Mouse (Mus musculus): ENCODE measurements at regions not wholly inside any gene's neighbourhood (a gene's known extent, or its start where the extent isn't known, plus 50 kb on each side); places are given as distances from the start of the nearest gene placed in this dataset.
A peak's percentile ranks its signal among the peaks of the same experiment; 100 is the strongest.

DNA sequence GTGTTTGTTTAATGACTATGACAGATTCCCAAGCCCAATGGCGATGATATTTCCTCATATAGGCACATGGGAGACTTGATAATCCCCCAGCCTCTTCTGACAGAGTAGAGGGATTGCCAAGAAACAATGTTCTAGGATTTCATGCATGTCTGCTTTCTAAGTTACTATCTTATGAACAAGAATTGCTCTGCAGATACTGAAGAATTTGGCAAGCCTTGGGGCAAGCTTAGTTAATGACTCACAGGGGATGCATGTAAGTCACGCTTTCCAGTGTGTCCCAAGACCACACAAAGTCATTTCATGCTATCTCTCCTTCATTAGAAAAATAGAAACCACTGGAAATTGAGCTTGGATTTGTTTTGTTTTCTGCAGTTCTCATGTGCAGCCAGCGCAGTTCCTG lies 376.2 kb downstream of the Dcdc2c start:
- no peak for DNase-seq

DNA sequence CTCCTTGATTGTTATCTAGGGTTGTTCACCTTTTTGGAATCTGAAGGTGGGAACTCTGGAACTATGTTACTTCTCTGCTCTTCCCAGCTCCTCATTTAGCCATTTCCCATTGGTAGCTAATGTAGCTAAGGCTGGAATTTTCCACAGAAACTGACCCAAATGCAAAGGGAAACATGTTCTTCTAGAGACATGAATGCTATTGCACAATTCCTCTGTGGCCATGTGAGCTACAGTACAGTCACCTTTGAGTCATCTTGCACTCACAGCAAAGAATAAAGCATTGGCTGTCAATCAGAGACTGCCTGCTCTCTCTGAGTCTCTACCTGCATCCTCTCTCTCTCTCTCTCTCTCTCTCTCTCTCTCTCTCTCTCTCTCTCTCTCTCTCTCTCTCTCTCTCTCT lies 378.1 kb downstream of the Dcdc2c start:
- no peak for DNase-seq

DNA sequence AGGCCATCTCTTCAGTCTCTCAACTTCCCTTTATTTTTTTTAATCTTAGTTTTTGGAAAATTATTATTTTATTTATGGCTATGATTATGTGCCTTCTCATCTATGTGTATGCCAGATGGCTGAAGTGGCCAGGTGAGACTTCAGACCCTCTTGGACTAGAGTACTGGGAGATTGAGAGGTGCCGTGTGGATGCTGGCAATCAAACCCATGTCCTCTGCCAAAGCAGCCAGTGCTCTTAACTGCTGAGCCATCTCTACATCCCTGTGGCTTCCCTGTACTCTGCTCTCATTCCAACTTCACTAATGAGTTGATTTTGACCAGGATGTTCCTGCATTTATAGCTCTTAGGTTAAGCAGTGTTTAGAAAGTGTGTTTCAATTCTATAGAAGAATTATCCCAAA lies 393.4 kb downstream of the Dcdc2c start:
- no peak for DNase-seq

DNA sequence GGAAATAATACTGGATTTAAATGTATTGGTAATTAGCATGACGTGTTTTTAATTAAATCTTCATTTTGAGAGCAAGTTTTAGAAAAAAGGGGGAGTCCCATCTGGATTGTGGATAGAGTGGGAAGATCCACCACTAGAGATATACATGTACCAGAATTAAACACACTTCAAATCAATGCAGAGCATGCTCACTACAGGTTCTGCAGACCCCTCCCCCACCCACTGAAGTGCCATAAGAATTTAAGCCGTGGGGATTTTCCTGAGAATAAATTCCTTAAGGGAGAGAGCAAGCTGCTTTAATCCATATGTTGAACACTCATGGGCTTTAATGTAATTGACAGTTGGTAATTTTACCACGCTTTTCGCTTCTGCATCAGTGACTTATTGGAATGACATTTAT lies 401.4 kb downstream of the Dcdc2c start:
- no peak for DNase-seq

DNA sequence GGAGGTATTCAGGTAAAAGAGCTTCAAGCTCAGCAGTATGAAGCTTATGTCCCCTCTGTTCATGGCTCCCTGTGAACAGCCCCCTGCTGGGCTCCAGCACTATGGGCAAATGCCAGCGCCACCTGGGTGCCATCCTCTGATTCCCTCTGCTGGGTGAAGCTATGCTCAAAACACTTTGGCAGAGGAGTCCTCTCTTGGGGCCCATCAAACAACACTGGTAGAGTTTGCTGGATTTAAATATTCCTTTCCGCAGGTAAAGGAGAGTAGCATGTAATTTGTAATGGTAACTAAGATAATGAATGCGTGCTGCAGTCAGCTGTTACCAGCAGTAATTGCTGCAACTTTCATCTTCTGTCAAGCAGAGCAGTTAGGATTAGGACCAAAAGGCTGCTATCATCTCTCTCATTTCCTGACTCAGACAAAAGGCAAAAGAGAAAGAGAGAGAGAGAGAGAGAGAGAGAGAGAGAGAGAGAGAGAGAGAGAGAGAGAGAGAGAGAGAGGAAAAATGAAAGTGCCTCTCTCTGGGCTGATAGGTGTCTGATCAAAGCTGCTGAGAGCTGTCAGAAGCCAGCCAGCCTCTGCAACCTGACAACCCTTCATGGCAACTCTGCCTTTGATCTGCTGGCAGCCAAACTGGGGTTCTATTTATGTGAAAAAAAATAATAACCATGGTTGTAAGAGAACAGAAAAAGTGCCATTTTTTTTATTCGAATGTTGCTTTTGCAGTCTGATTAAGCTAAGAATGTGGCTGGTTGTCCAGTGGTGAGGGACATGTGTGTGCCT lies 416.2 kb downstream of the Dcdc2c start:
- DNase-seq: no peak

DNA sequence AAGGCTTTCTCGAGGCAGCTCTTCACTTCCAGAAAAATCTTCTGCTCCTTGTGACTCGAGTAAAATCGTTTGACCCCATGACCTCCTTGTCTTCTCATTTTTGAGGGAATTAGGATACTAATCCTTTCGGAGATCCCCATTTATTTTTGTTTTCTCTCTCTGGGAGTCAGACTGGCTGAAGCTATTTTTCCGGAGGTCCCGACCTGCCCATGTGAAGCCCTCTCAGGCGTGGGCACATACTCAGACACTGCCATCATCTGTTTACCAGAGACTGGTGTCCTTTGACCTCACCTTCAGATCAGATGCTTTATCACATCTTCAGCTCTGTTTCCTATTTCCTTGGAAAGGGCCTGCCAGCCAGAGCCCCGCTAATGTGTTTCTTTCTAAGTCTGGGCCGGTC lies 429.4 kb downstream of the Dcdc2c start:
- DNase-seq: no peak

DNA sequence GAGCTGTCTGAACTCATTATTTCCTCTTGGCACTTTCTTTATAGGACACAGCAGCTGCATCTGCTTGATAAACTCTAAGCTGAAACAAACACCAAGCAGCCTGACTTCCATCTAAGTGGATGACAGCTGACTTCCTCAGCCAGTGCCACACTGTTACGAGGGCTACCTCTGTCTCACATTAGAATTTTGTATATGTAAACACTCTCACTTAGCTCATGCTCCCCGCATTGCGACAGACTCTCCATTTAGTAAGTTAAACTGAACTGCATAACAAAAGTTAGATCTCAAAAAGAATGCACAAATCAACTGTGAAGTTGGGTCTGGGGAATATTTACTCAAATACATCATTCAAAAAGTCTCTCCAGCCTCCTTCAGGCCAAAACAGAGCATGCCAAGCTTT lies 432.1 kb downstream of the Dcdc2c start:
- DNase-seq: no peak

DNA sequence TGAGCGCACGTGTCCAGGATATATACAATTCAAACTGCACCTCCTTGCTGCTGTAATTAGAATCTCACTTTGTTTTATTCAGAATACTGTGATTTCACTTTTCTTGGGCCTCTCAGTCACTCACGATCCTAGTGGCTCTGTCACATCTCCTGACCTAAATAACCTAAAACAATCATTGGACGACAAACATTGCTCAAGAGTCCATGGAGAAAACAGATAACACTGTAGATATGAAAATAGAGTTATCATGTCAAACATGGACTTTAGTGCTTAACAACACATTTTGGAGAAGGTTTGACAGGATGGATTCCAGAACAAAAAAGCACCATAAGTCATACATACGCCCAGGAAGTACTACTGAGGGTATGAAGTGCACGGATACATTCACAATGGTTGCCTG lies 461.5 kb downstream of the Dcdc2c start:
- no peak for DNase-seq

DNA sequence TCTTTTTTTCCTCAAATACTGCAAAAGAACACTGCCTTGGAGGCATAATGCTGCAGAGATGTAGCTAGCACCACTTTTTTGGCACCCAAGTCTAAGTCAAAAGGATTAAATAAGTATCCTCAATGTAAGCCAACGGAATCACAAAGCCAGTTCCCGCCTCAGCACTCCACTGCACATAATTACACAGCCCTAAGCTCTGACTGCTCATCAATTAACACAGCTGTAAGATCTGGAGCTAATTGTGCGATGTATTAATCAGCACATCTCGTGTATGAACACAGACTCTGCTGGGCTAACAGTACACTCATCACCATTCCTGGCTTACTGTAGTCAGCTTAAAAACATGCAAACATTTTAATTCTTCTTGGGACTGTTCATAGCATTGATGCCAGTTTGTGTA lies 466.7 kb downstream of the Dcdc2c start:
- DNase-seq: no peak

DNA sequence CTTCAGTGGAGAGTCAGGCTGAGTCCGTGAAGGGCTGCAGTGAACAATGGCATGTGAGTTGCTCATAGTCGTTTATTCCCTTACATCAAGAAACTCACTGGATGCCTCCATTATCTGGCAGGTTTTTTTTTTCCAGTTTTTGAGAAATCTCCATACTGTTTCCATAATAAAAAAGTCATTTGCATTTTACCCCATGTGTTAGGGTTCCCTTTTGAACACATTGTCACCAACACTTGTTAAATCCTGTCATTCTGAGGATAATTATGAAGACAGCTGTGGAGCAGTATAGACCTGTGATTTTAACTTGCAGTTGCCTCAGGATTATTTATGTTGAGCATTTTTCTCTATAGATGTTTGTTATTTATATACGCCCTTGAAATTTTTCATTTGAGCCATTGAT lies 475.6 kb downstream of the Dcdc2c start:
- DNase-seq: no peak

DNA sequence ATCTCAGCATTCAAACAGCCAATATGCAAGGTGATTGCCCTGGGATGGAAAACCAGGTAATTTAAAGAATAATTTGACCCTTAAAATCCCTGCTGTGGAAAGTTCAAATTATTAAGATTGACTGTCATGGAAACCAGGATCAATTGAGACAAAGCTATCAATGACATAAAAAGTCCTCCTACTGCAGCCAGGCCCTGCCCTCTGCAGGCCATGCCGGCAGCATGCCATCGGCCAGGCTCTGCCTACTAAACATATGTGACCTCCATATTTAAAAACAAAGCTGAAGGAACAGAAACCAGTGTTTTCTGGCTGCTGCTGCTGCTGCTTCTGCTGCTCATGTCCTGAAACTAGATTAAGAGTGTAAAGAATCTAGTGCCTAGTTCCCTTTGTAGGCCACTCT lies 483.6 kb downstream of the Dcdc2c start:
- DNase-seq: no peak

DNA sequence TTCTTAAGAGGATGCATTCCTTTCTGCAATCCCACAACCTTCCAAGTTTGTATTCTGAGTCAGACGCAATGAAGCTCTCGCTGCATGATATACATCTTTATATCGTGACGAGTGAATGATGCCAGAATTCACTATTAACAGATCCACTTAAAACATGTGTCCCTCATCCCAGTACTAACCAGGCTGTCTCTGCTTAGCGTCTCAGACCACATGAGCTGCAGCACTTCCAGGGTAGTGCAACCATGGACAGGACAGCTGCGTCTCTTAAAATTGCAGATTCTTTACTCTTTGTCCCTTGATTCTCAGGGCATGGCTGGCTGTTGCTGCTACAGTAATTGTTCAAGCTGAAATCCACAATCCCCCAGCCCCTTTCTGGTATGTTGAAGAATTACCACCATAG lies 491.9 kb downstream of the Dcdc2c start:
- no peak for DNase-seq

DNA sequence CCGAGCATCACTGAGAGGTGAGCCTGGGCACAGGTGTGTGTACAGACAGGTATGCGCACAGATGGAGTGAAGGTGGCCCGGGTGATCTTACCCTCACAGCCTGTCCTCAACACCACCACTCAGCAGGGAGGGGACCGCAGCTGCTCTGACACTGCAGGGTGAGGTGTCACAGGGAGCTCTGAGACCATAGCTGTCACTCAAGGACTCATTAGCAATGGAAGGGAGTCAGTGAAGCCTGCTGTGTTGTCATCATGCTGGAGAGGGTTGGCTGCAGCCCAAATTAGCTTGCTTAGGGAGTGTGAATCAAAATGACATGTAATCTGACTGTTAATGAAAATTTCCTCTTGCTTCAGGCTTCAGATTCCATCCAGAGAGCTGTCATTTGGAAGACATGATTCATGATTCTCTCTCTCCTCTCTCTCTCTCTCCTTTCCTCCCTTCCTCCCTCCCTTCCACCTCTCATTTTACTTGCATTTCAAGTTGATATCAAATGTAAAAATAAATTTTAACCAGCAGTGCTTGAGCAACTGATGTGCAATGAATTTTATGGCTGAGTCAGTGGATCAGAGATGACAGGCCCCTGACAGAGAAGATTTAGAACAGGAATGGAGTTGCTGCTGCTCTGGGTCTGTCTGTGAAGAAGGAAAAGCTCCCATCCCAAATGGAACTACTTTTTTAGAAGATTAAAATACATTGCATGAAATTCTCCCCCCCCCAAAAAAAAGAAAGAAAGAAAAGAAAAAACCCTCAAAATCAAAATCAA lies 496.5 kb downstream of the Dcdc2c start:
- DNase-seq: peak; percentile 59

DNA sequence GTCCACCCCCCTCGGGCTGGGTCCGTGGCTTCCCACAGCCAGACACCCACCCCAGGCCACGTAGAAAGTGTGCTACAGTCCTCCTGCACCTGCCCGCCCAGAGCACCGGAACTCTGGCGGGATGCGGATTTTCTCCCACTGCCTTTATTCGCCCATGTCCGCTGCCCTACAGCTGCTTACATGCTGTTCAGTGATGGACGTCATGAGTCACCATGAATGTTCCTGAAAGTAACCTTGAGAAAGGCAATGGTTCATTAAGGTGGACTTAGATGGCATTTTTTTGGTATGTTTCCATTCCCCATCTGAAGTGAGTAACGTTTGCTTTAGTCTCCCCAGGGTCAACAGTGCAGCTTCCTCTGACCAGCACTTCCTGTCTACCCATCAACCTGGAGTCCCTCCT lies 497.8 kb downstream of the Dcdc2c start:
- DNase-seq: no peak

DNA sequence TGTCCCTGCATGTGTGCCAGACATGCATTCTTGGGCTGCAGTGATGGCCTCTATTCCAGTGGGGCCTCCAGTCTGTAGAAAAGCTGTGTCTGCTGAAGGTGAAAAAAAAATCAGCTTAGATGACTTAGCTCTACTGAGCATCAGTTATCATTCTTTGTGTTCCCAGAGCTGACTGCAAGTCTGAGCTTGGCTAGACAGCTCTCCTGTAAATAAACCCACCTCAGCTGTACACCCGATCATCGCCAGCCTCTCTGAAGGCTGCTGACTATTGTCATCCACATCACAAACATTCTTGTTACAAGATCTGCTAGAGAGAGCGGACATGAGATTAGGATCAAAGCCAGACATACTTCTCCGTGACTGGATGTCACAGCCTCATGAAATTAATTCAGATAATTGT lies 504.2 kb downstream of the Dcdc2c start:
- DNase-seq: no peak

DNA sequence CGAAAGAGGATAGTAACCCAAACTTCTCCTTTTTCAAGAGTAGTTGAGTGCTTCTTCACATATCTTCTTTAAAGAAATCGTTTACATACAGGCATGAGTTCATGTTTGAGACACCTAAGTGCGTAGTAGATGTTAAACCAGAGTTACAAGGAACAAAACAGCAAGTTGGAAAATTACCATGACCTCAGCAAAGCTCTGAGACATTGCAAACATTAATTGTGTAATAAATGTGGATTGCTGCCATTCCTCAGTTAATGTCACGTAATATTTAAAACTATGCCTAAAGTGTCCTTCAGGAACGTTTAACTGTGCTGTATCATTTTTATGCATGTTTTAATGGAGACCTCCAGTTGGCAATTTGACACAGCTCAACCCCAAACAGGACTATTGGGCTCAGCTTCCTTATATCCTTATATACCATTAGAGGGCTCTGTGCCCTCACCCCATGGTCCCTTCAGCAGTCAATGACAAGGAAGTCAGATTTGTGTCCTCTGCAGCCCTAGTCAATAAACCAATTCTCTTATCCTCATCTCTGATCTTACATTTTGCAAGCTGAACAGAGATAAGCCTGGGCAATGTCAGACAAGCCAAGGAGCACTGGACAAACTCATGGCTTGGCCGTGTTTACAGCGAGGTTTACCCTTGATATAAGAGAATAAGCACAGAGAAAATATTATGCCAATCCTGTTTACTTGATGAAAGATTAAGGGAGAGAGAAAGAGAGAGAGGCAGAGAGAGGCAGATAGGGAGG lies 513.9 kb downstream of the Dcdc2c start:
- no peak for DNase-seq

DNA sequence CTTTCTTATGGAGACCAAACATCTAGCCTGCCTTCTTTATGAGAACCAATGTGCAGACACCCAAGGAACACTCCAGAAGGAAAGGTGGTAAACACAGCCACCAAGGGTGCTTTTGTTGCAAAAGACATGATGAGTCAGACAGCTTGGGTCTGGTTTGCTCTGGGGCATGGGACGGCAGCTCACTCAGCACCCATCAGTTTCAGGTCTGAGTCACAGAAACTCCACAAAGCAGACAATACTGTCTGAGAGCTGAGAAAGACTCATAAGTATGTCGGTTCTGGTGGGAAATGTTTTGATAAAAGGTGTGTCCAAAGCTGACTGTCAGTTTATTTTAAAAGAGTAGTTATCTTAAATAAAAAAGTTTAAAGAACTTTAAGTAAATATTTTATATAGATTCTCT lies 553.0 kb downstream of the Dcdc2c start:
- no peak for DNase-seq

DNA sequence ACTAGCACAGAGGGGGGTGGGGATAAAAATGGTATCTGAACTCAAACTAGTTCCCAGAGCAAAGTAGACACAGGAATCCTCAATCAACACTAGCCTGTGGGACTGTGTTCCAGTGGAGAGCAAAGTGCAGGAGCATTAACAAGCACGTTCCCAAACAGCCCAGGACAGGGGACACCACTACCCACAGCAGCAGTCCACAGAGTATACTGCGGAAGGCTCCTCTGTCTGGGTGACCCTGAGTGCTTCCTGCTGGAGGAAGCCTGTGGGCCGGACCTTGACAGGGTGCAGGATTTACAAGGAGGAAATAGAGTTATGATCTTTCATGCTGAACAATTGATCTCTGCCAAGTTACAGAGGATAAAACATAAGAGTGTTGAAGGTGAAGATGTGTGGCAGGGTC lies 560.0 kb downstream of the Dcdc2c start:
- DNase-seq: peak; percentile 29

DNA sequence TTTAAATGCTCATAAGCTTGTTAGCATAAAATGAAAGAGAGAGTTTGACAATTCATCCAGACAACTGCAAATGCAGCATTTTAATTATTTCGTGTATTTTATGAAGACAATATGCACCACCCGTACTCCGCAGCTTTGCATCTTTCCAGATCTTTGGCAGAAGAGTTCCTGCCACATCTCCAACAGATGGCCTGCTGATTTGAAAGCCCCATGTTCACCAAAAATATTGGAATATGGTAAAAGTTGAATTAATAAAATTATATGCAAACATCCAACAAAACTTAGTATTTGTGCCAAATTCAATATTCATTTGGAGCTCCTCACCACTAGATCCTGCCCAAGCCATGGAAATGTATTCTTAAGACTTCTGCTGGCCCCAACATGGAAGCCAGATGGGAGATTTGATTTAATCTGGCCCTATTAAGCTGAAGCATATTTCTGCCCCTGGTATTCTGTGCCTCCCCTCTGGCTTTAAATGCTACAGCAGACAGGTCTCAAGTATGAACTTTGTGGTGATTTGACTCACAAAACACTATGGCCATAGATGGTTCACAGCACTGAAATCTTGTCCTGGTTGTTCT lies 567.8 kb downstream of the Dcdc2c start:
- DNase-seq: no peak

DNA sequence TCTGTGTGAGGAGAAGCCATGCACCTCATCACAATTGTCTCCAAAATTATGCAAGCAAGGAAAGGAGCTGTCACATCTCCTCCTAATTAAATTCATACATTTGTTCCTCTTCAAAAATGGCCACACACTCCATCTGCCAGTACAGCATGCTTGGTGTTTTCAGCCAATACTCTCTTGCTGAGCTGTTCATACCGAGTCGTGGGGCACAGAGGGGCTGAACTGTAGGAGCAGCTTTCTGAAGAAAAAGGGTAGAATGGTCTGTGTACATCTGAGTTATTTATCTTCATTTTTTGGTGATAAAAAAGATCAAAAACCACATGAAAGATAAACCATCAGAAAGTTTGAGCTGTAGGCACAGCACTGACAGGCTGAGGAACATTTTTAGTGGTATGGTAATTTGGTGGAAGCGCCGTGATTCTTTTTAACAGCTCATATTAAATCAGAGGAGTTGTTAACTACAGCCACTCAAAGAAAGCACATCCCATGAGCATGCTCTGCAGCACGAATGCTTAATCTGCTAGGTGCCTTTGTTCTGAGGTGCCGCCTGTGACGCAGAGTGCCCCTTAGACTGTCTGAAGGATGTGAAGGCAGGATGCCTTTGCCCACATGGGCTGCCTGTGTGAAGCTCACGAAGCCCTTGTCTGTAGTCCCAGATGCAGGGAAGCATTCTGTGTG lies 573.8 kb downstream of the Dcdc2c start:
- DNase-seq: no peak

DNA sequence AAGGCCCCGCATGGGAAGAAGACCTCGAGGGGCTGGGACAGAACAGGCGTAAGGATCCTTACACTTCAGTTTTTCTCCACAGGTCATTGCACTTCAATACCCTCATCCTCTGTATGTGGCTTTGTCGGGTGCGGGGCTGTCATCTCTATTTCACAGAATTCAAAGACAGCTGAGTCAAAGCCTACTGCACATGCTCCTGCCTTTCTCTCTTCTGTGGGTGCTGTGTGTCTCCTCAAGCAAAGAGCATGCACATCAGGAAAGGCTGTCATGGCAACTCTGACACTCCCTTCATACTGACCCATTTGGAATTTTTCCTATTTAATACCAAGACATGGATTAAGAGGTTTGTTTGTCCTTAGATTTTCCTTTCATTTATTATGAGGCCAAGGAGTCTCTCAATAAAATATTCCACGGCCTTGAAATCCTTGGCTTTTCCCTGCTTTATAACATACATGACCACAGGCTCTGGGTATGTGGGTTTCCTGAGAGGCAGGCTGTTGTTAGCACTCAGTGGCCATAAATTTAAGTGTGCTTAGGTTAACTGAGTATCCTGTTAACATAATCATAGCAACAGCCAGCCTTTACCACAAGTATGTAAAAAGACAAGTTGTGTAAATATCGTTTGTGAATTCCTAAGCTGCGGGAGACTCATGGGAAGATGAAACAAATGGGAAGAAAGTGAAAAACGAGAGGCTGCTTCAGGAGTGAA lies 574.5 kb downstream of the Dcdc2c start:
- no peak for DNase-seq

DNA sequence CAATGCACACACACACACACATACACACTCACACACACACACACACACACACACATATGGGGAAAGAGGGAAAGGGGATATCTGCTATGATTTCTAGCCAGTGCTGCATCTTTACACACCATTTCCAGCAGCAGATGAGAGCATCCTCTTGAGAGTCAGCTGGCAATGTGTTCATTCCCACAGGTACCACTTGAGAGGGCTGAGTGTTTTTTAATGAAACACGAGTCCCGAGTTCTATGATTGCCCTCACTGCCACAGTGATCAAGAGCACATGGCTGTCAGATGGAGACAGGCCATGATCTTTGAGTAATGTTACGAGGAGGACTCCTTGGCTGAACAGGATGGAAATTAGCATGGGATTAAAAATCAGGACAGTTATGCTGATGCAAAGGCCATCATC lies 589.3 kb downstream of the Dcdc2c start:
- DNase-seq: no peak

Data from kidney, postnatal 10 days (tissue).